Mouse (Mus musculus) MEL (cell line): ENCODE measurements at regions not wholly inside any gene's neighbourhood (a gene's known extent, or its start where the extent isn't known, plus 50 kb on each side); places are given as distances from the start of the nearest gene placed in this dataset.
A peak's percentile ranks its signal among the peaks of the same experiment; 100 is the strongest.

Experiments
- DNase-seq: peaks from one replicate; pipeline ENCODE4 v3.0.0; 2011; ENCODE audit warnings: low read depth, low spot score
- H3K27ac ChIP-seq: 2 replicates; pipeline ENCODE4 v1.5.1; 2012; ENCODE audit warnings: low read depth, mild to moderate bottlenecking, control low read depth, low read length, moderate library complexity; ENCODE audit not compliant: control insufficient read depth
- H3K27me3 ChIP-seq, 2 experiments: fragments of 150-350 bp in 1 of 2; sonication (generic) in 1 of 2; 2 replicates each; pipeline ENCODE4 v1.6.1; 2012; ENCODE audit warnings: low read length in 2 of 2, mild to moderate bottlenecking in 2 of 2, improper control_type of control experiment in 1 of 2, moderate library complexity in 1 of 2; ENCODE audit not compliant: insufficient read depth in 2 of 2, control insufficient read depth in 1 of 2
- H3K36me3 ChIP-seq, 2 experiments: 2 replicates each; pipeline ENCODE4 v1.6.1; 2012 to 2014; ENCODE audit warnings: low read length in 2 of 2, improper control_type of control experiment in 1 of 2, inconsistent platforms in 1 of 2, mild to moderate bottlenecking in 1 of 2; ENCODE audit not compliant: insufficient read depth in 2 of 2, control insufficient read depth in 1 of 2
- H3K4me1 ChIP-seq, 2 experiments: fragments of 150-350 bp in 1 of 2; sonication (generic) in 1 of 2; 2 replicates each; pipeline ENCODE4 v1.6.1; 2012; ENCODE audit warnings: low read length in 2 of 2, improper control_type of control experiment in 1 of 2, mild to moderate bottlenecking in 1 of 2; ENCODE audit not compliant: insufficient read depth in 2 of 2, control insufficient read depth in 1 of 2
- H3K4me3 ChIP-seq, 2 experiments: fragments of 150-350 bp in 1 of 2; sonication (generic) in 1 of 2; 2 replicates each; pipeline ENCODE4 v1.5.1; 2012; ENCODE audit warnings: low read depth in 2 of 2, low read length in 2 of 2, mild to moderate bottlenecking in 2 of 2, moderate library complexity in 2 of 2, control low read depth in 1 of 2, improper control_type of control experiment in 1 of 2; ENCODE audit not compliant: control insufficient read depth in 1 of 2, insufficient read depth in 1 of 2
- H3K79me2 ChIP-seq: 2 replicates; pipeline ENCODE4 v1.6.1; 2012; ENCODE audit warnings: mild to moderate bottlenecking, low read length, moderate library complexity; ENCODE audit not compliant: control insufficient read depth, poor library complexity, insufficient read depth
- H3K9ac ChIP-seq: 2 replicates; pipeline ENCODE4 v1.6.1; 2012; ENCODE audit warnings: low read depth, mild to moderate bottlenecking, control low read depth, low read length, moderate library complexity; ENCODE audit not compliant: control insufficient read depth, poor library complexity, severe bottlenecking
- H3K9me3 ChIP-seq: fragments of 150-350 bp; sonication (generic); replicated peaks from 2 replicates; pipeline ENCODE4 v1.6.1; 2012; ENCODE audit warnings: mild to moderate bottlenecking, low read length, improper control_type of control experiment, moderate library complexity; ENCODE audit not compliant: insufficient read depth
- BHLHE40 ChIP-seq: IDR thresholded peaks from 2 replicates; pipeline ENCODE4 v1.6.1; 2012; ENCODE audit warnings: low read depth, mild to moderate bottlenecking, inconsistent platforms, low read length, improper control_type of control experiment, borderline replicate concordance
- CHD2 ChIP-seq: IDR thresholded peaks from 2 replicates; pipeline ENCODE4 v1.6.1; 2011; ENCODE audit warnings: low read length, improper control_type of control experiment
- E2F4 ChIP-seq: IDR thresholded peaks from 2 replicates; pipeline ENCODE4 v1.6.1; 2011; ENCODE audit warnings: low read depth, low read length, improper control_type of control experiment, borderline replicate concordance
- ELF1 ChIP-seq: IDR thresholded peaks from 2 replicates; pipeline ENCODE4 v1.6.1; 2014; ENCODE audit warnings: low read depth, mild to moderate bottlenecking, inconsistent platforms, low read length, improper control_type of control experiment, moderate library complexity
- JUND ChIP-seq: IDR thresholded peaks from 2 replicates; pipeline ENCODE4 v1.6.1; 2011; ENCODE audit warnings: low read depth, mild to moderate bottlenecking, improper control_type of control experiment, low read length
- MAFK ChIP-seq: IDR thresholded peaks from 2 replicates; pipeline ENCODE4 v1.6.1; 2011; ENCODE audit warnings: low read depth, mild to moderate bottlenecking, low read length, improper control_type of control experiment, borderline replicate concordance
- MAX ChIP-seq: IDR thresholded peaks from 2 replicates; pipeline ENCODE4 v1.6.1; 2011; ENCODE audit warnings: low read length, improper control_type of control experiment
- MXI1 ChIP-seq: IDR thresholded peaks from 2 replicates; pipeline ENCODE4 v1.6.1; 2011; ENCODE audit warnings: mild to moderate bottlenecking, low read depth, low read length, improper control_type of control experiment
- MYB ChIP-seq: IDR thresholded peaks from 2 replicates; pipeline ENCODE4 v1.6.1; 2011; ENCODE audit warnings: mild to moderate bottlenecking, low read depth, low read length, improper control_type of control experiment
- RCOR1 ChIP-seq: IDR thresholded peaks from 2 replicates; pipeline ENCODE4 v1.6.1; 2012; ENCODE audit warnings: low read depth, mild to moderate bottlenecking, inconsistent platforms, low read length, improper control_type of control experiment
- SIN3A ChIP-seq: IDR thresholded peaks from 2 replicates; pipeline ENCODE4 v1.6.1; 2012; ENCODE audit warnings: low read length, improper control_type of control experiment, inconsistent platforms
- SMC3 ChIP-seq: IDR thresholded peaks from 2 replicates; pipeline ENCODE4 v1.6.1; 2011; ENCODE audit warnings: low read depth, low read length, improper control_type of control experiment
- TBP ChIP-seq: IDR thresholded peaks from 2 replicates; pipeline ENCODE4 v1.8.0; 2011; ENCODE audit warnings: low read depth, low read length, improper control_type of control experiment
- TCF12 ChIP-seq: IDR thresholded peaks from 2 replicates; pipeline ENCODE4 v1.6.1; 2014; ENCODE audit warnings: low read depth, mild to moderate bottlenecking, inconsistent platforms, low read length, improper control_type of control experiment, moderate library complexity
- UBTF ChIP-seq: IDR thresholded peaks from 2 replicates; pipeline ENCODE4 v1.6.1; 2012; ENCODE audit warnings: low read depth, mild to moderate bottlenecking, inconsistent platforms, low read length, improper control_type of control experiment, moderate library complexity, borderline replicate concordance; ENCODE audit not compliant: insufficient read depth
- USF1 ChIP-seq: IDR thresholded peaks from 2 replicates; pipeline ENCODE4 v1.6.1; 2014; ENCODE audit warnings: low read depth, mild to moderate bottlenecking, inconsistent platforms, low read length, improper control_type of control experiment, moderate library complexity
- ZKSCAN1 ChIP-seq: IDR thresholded peaks from 2 replicates; pipeline ENCODE4 v1.6.1; 2012; ENCODE audit warnings: low read depth, mild to moderate bottlenecking, inconsistent platforms, low read length, improper control_type of control experiment, moderate library complexity
- ZNF384 ChIP-seq: IDR thresholded peaks from 2 replicates; pipeline ENCODE4 v1.6.1; 2012; ENCODE audit warnings: low read depth, mild to moderate bottlenecking, inconsistent platforms, low read length, improper control_type of control experiment

GRCm38 (mm10) chr10:18941908-18942307, 73.5 kb downstream of the Tnfaip3 start:
- no peak overlapping the region for H3K9ac ChIP-seq
- H3K4me3 ChIP-seq, result no peak overlapping the region
- TF ChIP-seq MAFK (no peak), MYB (no peak), RCOR1 (no peak), SIN3A (no peak), JUND (no peak), ZKSCAN1 (no peak), ELF1 (no peak), TBP (no peak), ZNF384 (no peak), UBTF (no peak), MAX (no peak), CHD2 (no peak)
- no peaks in the 10 kb centered on the region for H3K9me3 ChIP-seq
- peaks cover 0 to 3% of the 10 kb centered on the region in 2 experiments; a peak in 1 of 4 replicates for H3K4me1 ChIP-seq
- no peaks in the 10 kb centered on the region for H3K36me3 ChIP-seq
- H3K79me2 ChIP-seq, result no peaks in the 10 kb centered on the region
- no peaks in the 10 kb centered on the region; a peak in 1 of 4 replicates for H3K27me3 ChIP-seq
- H3K27ac ChIP-seq, result no peak overlapping the region
- DNase-seq, result no peak

DNA sequence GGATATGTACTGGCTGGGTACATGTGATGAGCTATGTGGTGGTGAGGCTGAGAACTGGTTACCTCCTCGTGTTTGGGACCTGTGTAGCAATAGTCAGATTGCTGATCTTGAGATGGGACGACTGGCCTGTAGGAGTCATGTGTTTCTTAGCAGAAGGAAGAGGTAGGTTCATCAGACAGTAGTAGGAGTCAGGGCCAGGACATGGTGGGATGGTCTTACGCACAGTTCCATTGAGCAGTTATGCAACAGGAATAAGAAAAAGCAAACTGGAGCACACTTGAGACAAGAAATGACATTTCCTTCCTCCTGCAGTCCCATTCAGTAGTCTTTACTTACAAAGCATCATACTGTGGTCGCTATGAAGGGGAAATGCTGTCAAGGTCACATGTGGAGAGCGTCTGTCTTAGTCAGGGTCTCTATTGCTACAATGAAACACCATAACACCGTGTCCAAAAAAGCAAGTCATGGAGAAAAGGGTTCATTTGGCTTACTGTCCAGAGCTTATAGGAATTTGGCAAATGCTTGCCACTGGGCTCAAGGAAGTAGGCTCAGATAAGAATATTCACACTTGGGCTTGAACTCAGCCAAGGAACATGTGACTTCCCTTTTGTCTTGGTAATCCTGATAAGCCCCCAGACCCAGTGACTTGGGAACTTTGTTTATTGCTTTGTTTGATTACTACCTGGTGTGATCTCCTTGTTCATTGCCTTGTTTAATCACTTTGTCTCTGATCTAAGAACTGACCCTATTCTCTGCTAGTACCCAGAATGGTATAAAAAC, 72.0 kb downstream of the Tnfaip3 start:
- H3K36me3 ChIP-seq, result no peaks in the 10 kb centered on the region
- no peaks in the 10 kb centered on the region for H3K79me2 ChIP-seq
- TF ChIP-seq USF1, result peak; percentile 59; the same call in 1 of the 2 replicates
- no peak for TF ChIP-seq MXI1
- H3K27me3 ChIP-seq, result no peaks in the 10 kb centered on the region; a peak in 2 of 4 replicates
- no peaks in the 10 kb centered on the region for H3K9me3 ChIP-seq
- no peak overlapping the region for H3K27ac ChIP-seq
- peak; percentile 10 for DNase-seq
- peaks cover 0 to 3% of the 10 kb centered on the region in 2 experiments; a peak in 1 of 4 replicates for H3K4me1 ChIP-seq
- H3K9ac ChIP-seq, result no peak overlapping the region
- H3K4me3 ChIP-seq, result no peak overlapping the region

DNA sequence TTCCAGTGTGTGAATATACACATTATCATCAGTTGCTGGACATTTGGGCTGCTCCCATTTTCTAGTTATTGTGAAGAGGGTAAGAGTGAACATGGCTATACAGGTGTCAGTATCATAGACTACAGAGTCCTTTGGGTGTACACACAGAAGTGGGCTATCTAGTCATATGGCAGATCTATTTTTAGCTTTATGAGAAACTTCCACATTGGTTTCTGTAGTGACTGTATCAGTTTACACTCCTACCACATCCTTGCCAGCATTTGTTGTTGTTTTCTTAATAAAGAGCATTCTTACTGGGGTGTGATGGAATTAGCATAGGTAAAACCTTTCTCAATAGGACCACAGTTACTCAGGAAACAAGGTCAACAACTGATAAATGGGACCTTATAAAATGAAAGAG, 68.7 kb downstream of the Tnfaip3 start:
- no peaks in the 10 kb centered on the region; a peak in 2 of 4 replicates for H3K27me3 ChIP-seq
- H3K4me1 ChIP-seq, result peaks cover 0 to 3% of the 10 kb centered on the region in 2 experiments; a peak in 1 of 4 replicates
- H3K9ac ChIP-seq, result no peak overlapping the region
- no peak for TF ChIP-seq USF1
- no peak for TF ChIP-seq MXI1
- TF ChIP-seq SMC3, result no peak
- no peak for TF ChIP-seq E2F4
- no peak for TF ChIP-seq BHLHE40
- TF ChIP-seq TBP, result no peak
- no peak for TF ChIP-seq TCF12
- TF ChIP-seq, all 39 proteins: peak for 0
- Histone ChIP-seq H3K4me3 (no peak overlapping the region), H3K36me3 (no peaks in the 10 kb centered on the region), H3K9me3 (no peaks in the 10 kb centered on the region), H3K79me2 (no peaks in the 10 kb centered on the region), H3K27ac (no peak overlapping the region)
- DNase-seq, result no peak
